Mouse (Mus musculus) adrenal gland, adult 18-20 months (tissue): ENCODE data around the gene Fhl3. TPM values are rescaled to one million over a fixed set of nuclear protein-coding genes. Genes with fewer than 3 reads are reported as not detected.
"Not testable (repeated sequence)": the region's sequence is repeated elsewhere in the genome, so short reads cannot be mapped to it uniquely, and the experiment has no call there.

ENCODE experiments used
- DNase-seq, 2 experiments: peaks; one replicate each; pipeline ENCODE4 v3.0.0; 2021 to 2022; ENCODE audit warnings: low spot score in 2 of 2
- total RNA-seq, 2 experiments: library from RNA; stranded (reverse); gene quantifications; 1 replicate in 1 of 2; 2 replicates in 1 of 2; pipeline ENCODE4 v1.2.3; 2021

Gene Fhl3
- total RNA-seq, 2 experiments from 2014 or later: 6.3 to 15.0 TPM

- peak; percentile 93 for DNase-seq
Observed at GRCm38 (mm10) chr4:124708518-124709477, 8.3 kb downstream of the Fhl3 start.

GRCm38 (mm10) chr4:124709961-124710446, 9.5 kb downstream of the Fhl3 start:
- DNase-seq: peak; percentile 49 to 57

- peak in 1 of 2 experiments; percentile 22 for DNase-seq
Observed at GRCm38 (mm10) chr4:124710776-124711291, 10.3 kb downstream of the Fhl3 start.

GRCm38 (mm10) chr4:124712618-124713017, 12.1 kb downstream of the Fhl3 start:
- DNase-seq: no peak

- DNase-seq: not testable (repeated sequence)
Observed at GRCm38 (mm10) chr4:124713850-124714249, 13.3 kb downstream of the Fhl3 start.

- DNase-seq: peak; percentile 88 to 93
Observed at GRCm38 (mm10) chr4:124714545-124715481, 14.3 kb downstream of the Fhl3 start, which contains the start of gene Sf3a3. Gene Sf3a3 (plus strand): TSS chr4:124714776.

GRCm38 (mm10) chr4:124719101-124719500, 18.6 kb downstream of the Fhl3 start:
- no peak for DNase-seq

- DNase-seq: no peak
Observed at GRCm38 (mm10) chr4:124726121-124726520, 25.6 kb downstream of the Fhl3 start.

- no peak for DNase-seq
Observed at GRCm38 (mm10) chr4:124736952-124737351, 36.5 kb downstream of the Fhl3 start.

- DNase-seq: no peak
Observed at GRCm38 (mm10) chr4:124737486-124737885, 37.0 kb downstream of the Fhl3 start.

- DNase-seq: no peak
Observed at GRCm38 (mm10) chr4:124738013-124738412, 37.5 kb downstream of the Fhl3 start.

GRCm38 (mm10) chr4:124738783-124739182, 38.3 kb downstream of the Fhl3 start:
- no peak for DNase-seq

GRCm38 (mm10) chr4:124741376-124742343, 41.2 kb downstream of the Fhl3 start, which contains the start of gene Inpp5b:
Gene Inpp5b (plus strand): TSS chr4:124741850.
- peak; percentile 73 to 77 for DNase-seq

GRCm38 (mm10) chr4:124742839-124743238, 42.3 kb downstream of the Fhl3 start:
- DNase-seq: no peak

- DNase-seq: no peak
Observed at GRCm38 (mm10) chr4:124746577-124746976, 46.1 kb downstream of the Fhl3 start.

- no peak for DNase-seq
Observed at GRCm38 (mm10) chr4:124747851-124748250, 47.4 kb downstream of the Fhl3 start.

GRCm38 (mm10) chr4:124751300-124752250, 51.1 kb downstream of the Fhl3 start:
- DNase-seq: peak; percentile 95 to 96
